Mouse (Mus musculus) CH12.LX (cell line): ENCODE data around the gene 2210010C04Rik. TPM values are rescaled to one million over a fixed set of nuclear protein-coding genes. Genes with fewer than 3 reads are reported as not detected.

Source experiments
- DNase-seq: peaks from one replicate; pipeline ENCODE4 v3.0.0-alpha.2; 2013; ENCODE audit errors: extremely low read depth
- H3K27ac ChIP-seq: 2 replicates; pipeline ENCODE4 v1.5.1; 2012; ENCODE audit warnings: low read depth, mild to moderate bottlenecking, control low read depth, moderate library complexity; ENCODE audit not compliant: insufficient read depth
- H3K27me3 ChIP-seq: replicated peaks from 2 replicates; pipeline ENCODE3; 2012; ENCODE audit warnings: inconsistent platforms
- H3K36me3 ChIP-seq, 2 experiments: replicated peaks in 1 of 2; 2 replicates each; pipeline versions ENCODE3 to v1.6.1; 2012; ENCODE audit warnings: inconsistent platforms in 1 of 2, low read length in 1 of 2, mild to moderate bottlenecking in 1 of 2, mixed read lengths in 1 of 2, moderate library complexity in 1 of 2; ENCODE audit not compliant: control insufficient read depth in 1 of 2, insufficient read depth in 1 of 2
- H3K4me1 ChIP-seq, 2 experiments: 2 replicates each; pipeline ENCODE4 v1.6.1; 2012; ENCODE audit warnings: inconsistent platforms in 1 of 2, moderate library complexity in 1 of 2; ENCODE audit not compliant: insufficient read depth in 2 of 2, control insufficient read depth in 1 of 2
- H3K4me2 ChIP-seq: 2 replicates; pipeline ENCODE4 v1.6.1; 2012; ENCODE audit warnings: low read depth, mild to moderate bottlenecking, control low read depth; ENCODE audit not compliant: poor library complexity, insufficient read depth, severe bottlenecking
- H3K4me3 ChIP-seq, 3 experiments: fragments of 150-350 bp in 1 of 3; sonication (generic) in 1 of 3; replicated peaks in 1 of 3; 2 replicates each; pipeline versions ENCODE3 to v1.5.1; 2011 to 2012; ENCODE audit warnings: low read depth in 2 of 3, low read length in 2 of 3, mild to moderate bottlenecking in 2 of 3, moderate library complexity in 2 of 3, control low read depth in 1 of 3, improper control_type of control experiment in 1 of 3, inconsistent platforms in 1 of 3, mixed read lengths in 1 of 3; ENCODE audit not compliant: poor library complexity in 1 of 3
- H3K79me2 ChIP-seq: replicated peaks from 2 replicates; pipeline ENCODE4 v1.6.1; 2012; ENCODE audit warnings: mild to moderate bottlenecking, moderate library complexity; ENCODE audit not compliant: control insufficient read depth, poor library complexity, insufficient read depth, severe bottlenecking; ENCODE audit errors: extremely low read depth
- H3K9ac ChIP-seq: 2 replicates; pipeline ENCODE4 v1.6.1; 2012; ENCODE audit warnings: low read depth, mild to moderate bottlenecking, control low read depth, moderate library complexity; ENCODE audit not compliant: insufficient read depth
- H3K9me3 ChIP-seq: replicated peaks from 2 replicates; pipeline ENCODE3; 2012; ENCODE audit warnings: low read length, inconsistent platforms, mixed read lengths
- BHLHE40 ChIP-seq: IDR thresholded peaks from 2 replicates; pipeline ENCODE4 v1.6.1; 2011; ENCODE audit warnings: mild to moderate bottlenecking, low read depth, low read length, improper control_type of control experiment
- CHD2 ChIP-seq: IDR thresholded peaks from 2 replicates; pipeline ENCODE4 v1.6.1; 2011; ENCODE audit warnings: low read length, improper control_type of control experiment
- CTCF ChIP-seq, 2 experiments: IDR thresholded peaks in 1 of 2; conservative IDR thresholded peaks in 1 of 2; 2 replicates each; pipeline ENCODE4 v1.5.1; 2011 to 2012; ENCODE audit warnings: low read depth in 2 of 2, low read length in 2 of 2, improper control_type of control experiment in 1 of 2, inconsistent platforms in 1 of 2, mild to moderate bottlenecking in 1 of 2, moderate library complexity in 1 of 2
- ELF1 ChIP-seq: IDR thresholded peaks from 2 replicates; pipeline ENCODE4 v1.6.1; 2014; ENCODE audit warnings: low read depth, mild to moderate bottlenecking, inconsistent platforms, low read length, improper control_type of control experiment
- EP300 ChIP-seq: IDR thresholded peaks from 2 replicates; pipeline ENCODE4 v1.6.1; 2011; ENCODE audit warnings: low read length, improper control_type of control experiment
- GABPA ChIP-seq: IDR thresholded peaks from 2 replicates; pipeline ENCODE4 v1.6.1; 2012; ENCODE audit warnings: low read depth, low read length, improper control_type of control experiment, inconsistent platforms; ENCODE audit not compliant: insufficient replicate concordance
- JUND ChIP-seq: conservative IDR thresholded peaks from 2 replicates; pipeline ENCODE4 v1.6.1; 2011; ENCODE audit warnings: low read depth, low read length, improper control_type of control experiment
- KAT2A ChIP-seq: IDR thresholded peaks from 2 replicates; pipeline ENCODE4 v1.6.1; 2012; ENCODE audit warnings: low read length, improper control_type of control experiment, inconsistent platforms; ENCODE audit not compliant: insufficient replicate concordance
- MAFK ChIP-seq: IDR thresholded peaks from 2 replicates; pipeline ENCODE4 v1.6.1; 2011; ENCODE audit warnings: low read length, improper control_type of control experiment; ENCODE audit not compliant: insufficient replicate concordance
- MAX ChIP-seq: IDR thresholded peaks from 2 replicates; pipeline ENCODE4 v1.6.1; 2011; ENCODE audit warnings: low read length, improper control_type of control experiment
- MEF2A ChIP-seq: IDR thresholded peaks from 2 replicates; pipeline ENCODE4 v1.6.1; 2014; ENCODE audit warnings: low read depth, mild to moderate bottlenecking, inconsistent platforms, low read length, improper control_type of control experiment, borderline replicate concordance
- MXI1 ChIP-seq: IDR thresholded peaks from 2 replicates; pipeline ENCODE4 v1.6.1; 2011; ENCODE audit warnings: mild to moderate bottlenecking, low read depth, low read length, improper control_type of control experiment
- MYC ChIP-seq: IDR thresholded peaks from 2 replicates; pipeline ENCODE4 v1.6.1; 2011; ENCODE audit warnings: low read depth, mild to moderate bottlenecking, improper control_type of control experiment, low read length
- NRF1 ChIP-seq: IDR thresholded peaks from 2 replicates; pipeline ENCODE4 v1.6.1; 2014; ENCODE audit warnings: low read depth, mild to moderate bottlenecking, inconsistent platforms, low read length, improper control_type of control experiment, moderate library complexity
- PAX5 ChIP-seq: IDR thresholded peaks from 2 replicates; pipeline ENCODE4 v1.6.1; 2012; ENCODE audit warnings: low read length, inconsistent platforms, mixed read lengths
- POLR2A ChIP-seq: IDR thresholded peaks from 2 replicates; pipeline ENCODE4 v1.6.1; 2011; ENCODE audit warnings: low read depth, mild to moderate bottlenecking, improper control_type of control experiment, low read length
- RAD21 ChIP-seq: IDR thresholded peaks from 2 replicates; pipeline ENCODE4 v1.6.1; 2011; ENCODE audit warnings: low read depth, mild to moderate bottlenecking, low read length, improper control_type of control experiment, moderate library complexity
- RCOR1 ChIP-seq: conservative IDR thresholded peaks from 2 replicates; pipeline ENCODE4 v1.6.1; 2012; ENCODE audit warnings: low read depth, mild to moderate bottlenecking, inconsistent platforms, low read length, improper control_type of control experiment
- SMC3 ChIP-seq: IDR thresholded peaks from 2 replicates; pipeline ENCODE4 v1.6.1; 2011; ENCODE audit warnings: low read depth, low read length, improper control_type of control experiment
- TCF12 ChIP-seq: IDR thresholded peaks from 2 replicates; pipeline ENCODE4 v1.6.1; 2014; ENCODE audit warnings: low read depth, mild to moderate bottlenecking, inconsistent platforms, low read length, improper control_type of control experiment
- ZC3H11A ChIP-seq: IDR thresholded peaks from 2 replicates; pipeline ENCODE4 v1.6.1; 2012; ENCODE audit warnings: low read depth, mild to moderate bottlenecking, inconsistent platforms, low read length, improper control_type of control experiment
- ZNF384 ChIP-seq: IDR thresholded peaks from 2 replicates; pipeline ENCODE4 v1.6.1; 2012; ENCODE audit warnings: low read depth, low read length, improper control_type of control experiment, inconsistent platforms
- dilution Hi-C: fragments of 300-500 bp; cut with MboI; formaldehyde crosslinking; loops from 2 replicates; pipeline ENCODE4 v1.14.3; 2020; ENCODE audit warnings: low sequenced_read_pairs; ENCODE audit not compliant: extremely low pct_unique_long_range_greater_than_20kb, extremely low pct_ligation_motif_present
- in situ Hi-C: fragments of 300-500 bp; cut with MboI; formaldehyde crosslinking; loops from 3 replicates; pipeline ENCODE4 v1.14.3; 2019; ENCODE audit warnings: low sequenced_read_pairs, low pct_ligation_motif_present, low pct_unique_long_range_greater_than_20kb, mixed read lengths
- polyA plus RNA-seq: library from polyadenylated mRNA; unstranded; fragments of >175 nt; gene quantifications from 2 replicates; pipeline ENCODE4 v1.2.1, GENCODE M21; 2012; ENCODE audit warnings: low read depth; ENCODE audit not compliant: insufficient read length
- total RNA-seq, 2 experiments: library from RNA; depleted of rRNA; stranded (reverse); fragments of 300-350 nt in 1 of 2; fragments of >200 nt in 1 of 2; gene quantifications; 2 replicates each; pipeline ENCODE4 v1.2.3; 2012 to 2014

2210010C04Rik gene
- total and polyA plus RNA-seq, 3 experiments, result not detected

DNA sequence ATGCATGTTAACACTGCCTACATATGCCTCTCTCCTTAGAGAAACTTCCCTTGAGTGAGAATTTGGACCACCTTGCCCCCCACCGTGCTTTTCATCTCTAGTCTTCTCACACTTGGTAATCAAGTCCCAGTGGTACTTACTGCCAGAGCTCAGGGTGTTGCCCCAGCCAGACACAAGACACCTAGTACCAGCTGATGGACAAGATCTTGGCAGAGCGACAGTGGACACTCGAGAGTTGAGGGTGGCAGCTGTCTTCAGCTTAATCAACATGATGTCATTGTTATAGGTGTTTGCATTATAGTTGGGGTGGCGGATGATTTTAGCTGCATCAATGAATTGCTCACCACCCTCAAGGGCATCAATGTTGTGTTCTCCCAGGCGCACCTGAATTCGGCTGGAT is 2.5 kb downstream of the 2210010C04Rik start:
- TF ChIP-seq MAFK (no peak), SMC3 (no peak), EP300 (no peak), ZC3H11A (no peak), POLR2A (no peak), ZNF384 (no peak), ELF1 (no peak), RCOR1 (no peak), NRF1 (no peak), GABPA (no peak)
- no peaks in the 10 kb centered on the region for H3K4me1 ChIP-seq
- dilution Hi-C loops, result no loop called here

DNA sequence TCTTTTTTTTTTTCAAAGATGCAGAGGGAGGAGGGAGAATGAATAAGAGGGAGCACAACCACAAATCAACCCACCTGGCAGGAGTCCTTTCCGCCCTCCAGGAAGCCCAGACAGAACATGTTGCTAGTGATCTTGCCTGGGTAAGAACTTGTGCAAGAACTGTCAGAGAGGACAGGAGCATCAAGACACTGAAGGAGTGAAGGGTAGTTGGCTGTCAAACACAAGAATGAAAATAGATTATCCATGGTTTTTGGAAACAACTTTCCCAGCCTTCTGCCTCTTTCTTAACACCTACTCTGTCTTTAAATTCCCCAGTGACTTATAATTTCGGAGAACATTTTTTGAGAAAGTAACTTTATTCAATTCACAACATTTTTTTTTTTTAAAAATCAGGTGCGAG is 3.1 kb downstream of the 2210010C04Rik start:
- Histone ChIP-seq H3K79me2 (no peaks in the 10 kb centered on the region), H3K27ac (no peak overlapping the region), H3K4me1 (no peaks in the 10 kb centered on the region), H3K4me2 (no peak overlapping the region), H3K9ac (no peak overlapping the region), H3K27me3 (no peaks in the 10 kb centered on the region), H3K4me3 (no peak overlapping the region), H3K36me3 (no peaks in the 10 kb centered on the region), H3K9me3 (no peaks in the 10 kb centered on the region)
- no peak for TF ChIP-seq SMC3
- no peak for TF ChIP-seq CTCF (conservative IDR thresholded peaks at IDR 0.05 in 1 of 2, IDR thresholded peaks at IDR 0.05 in 1 of 2; ENCODE audit: low read depth in 2 of 2, low read length in 2 of 2)
- TF ChIP-seq NRF1, result no peak
- DNase-seq, result no peak
- dilution Hi-C loops (no loop called here), in situ Hi-C loops (no loop called here)

More for the DNA sequence above, 2.5 kb downstream of the 2210010C04Rik start:
- DNase-seq, result no peak
- Histone ChIP-seq H3K4me2 (no peak overlapping the region), H3K79me2 (no peaks in the 10 kb centered on the region), H3K9ac (no peak overlapping the region), H3K4me3 (no peak overlapping the region), H3K27me3 (no peaks in the 10 kb centered on the region), H3K27ac (no peak overlapping the region), H3K36me3 (no peaks in the 10 kb centered on the region), H3K9me3 (no peaks in the 10 kb centered on the region)
- in situ Hi-C loops, result no loop called here

DNA sequence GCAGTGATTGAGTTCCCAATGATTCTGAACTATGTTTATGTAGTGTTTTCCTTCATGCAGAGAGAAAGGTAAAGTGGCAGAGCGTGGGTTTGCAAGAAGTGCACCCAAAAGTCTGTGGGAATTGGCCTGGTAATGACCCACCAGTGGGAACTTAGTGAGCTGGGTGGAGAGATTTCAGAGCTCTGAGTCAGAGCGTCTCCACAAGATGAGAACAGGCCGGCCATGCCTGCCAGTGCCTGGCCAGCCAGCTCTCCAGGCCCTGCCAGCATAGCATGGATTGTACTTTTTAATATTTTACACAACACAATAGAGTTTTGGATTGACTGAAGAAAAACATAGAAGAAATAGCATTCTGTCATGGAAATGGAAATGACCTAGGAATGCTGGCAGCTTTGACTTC is 4.5 kb downstream of the 2210010C04Rik start:
- Histone ChIP-seq H3K36me3 (no peaks in the 10 kb centered on the region), H3K4me1 (no peaks in the 10 kb centered on the region), H3K9ac (no peak overlapping the region), H3K27me3 (no peaks in the 10 kb centered on the region), H3K27ac (no peak overlapping the region), H3K4me2 (no peak overlapping the region), H3K9me3 (no peaks in the 10 kb centered on the region), H3K79me2 (no peaks in the 10 kb centered on the region), H3K4me3 (no peak overlapping the region)
- DNase-seq, result no peak
- dilution Hi-C loops (no loop called here), in situ Hi-C loops (no loop called here)
- TF ChIP-seq GABPA (no peak), BHLHE40 (no peak), MXI1 (no peak), CTCF (conservative IDR thresholded peaks at IDR 0.05 in 1 of 2, IDR thresholded peaks at IDR 0.05 in 1 of 2; ENCODE audit: low read depth in 2 of 2, low read length in 2 of 2) (no peak), MYC (no peak), RAD21 (no peak), POLR2A (no peak), MAX (no peak), TCF12 (no peak), MEF2A (no peak), PAX5 (no peak), KAT2A (no peak), RCOR1 (no peak), JUND (no peak), CHD2 (no peak)
